Mouse (Mus musculus): Measurements from ENCODE around the gene Slc16a2. TPM values are rescaled to one million over a fixed set of nuclear protein-coding genes. Genes with fewer than 3 reads are reported as not detected.

Slc16a2 gene
- polyA plus RNA-seq, 1 experiment, result 172 TPM

DNA sequence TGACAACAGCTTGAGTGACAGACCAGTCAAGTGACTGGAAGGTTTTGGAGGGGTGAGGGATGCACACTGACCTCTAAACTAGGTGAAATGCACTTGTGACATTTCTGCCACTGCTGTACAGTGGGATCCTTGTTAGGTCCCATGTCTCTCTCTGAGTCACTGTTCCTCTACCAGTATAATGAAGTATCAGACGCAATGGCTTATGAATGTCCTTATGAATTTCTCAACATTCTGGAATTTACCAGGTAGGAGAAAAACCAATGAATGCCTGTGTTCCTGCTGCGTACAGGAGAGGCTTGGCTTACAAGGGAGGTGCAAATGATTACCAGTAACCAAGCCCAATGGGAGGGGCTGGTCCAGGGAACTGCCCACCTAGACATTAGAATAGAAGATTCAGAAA is 30.5 kb downstream of the Slc16a2 start:
- H3K36me3 ChIP-seq (ENCODE audit: control insufficient read depth, insufficient read depth, low read length), result no peaks in the 10 kb centered on the region

DNA sequence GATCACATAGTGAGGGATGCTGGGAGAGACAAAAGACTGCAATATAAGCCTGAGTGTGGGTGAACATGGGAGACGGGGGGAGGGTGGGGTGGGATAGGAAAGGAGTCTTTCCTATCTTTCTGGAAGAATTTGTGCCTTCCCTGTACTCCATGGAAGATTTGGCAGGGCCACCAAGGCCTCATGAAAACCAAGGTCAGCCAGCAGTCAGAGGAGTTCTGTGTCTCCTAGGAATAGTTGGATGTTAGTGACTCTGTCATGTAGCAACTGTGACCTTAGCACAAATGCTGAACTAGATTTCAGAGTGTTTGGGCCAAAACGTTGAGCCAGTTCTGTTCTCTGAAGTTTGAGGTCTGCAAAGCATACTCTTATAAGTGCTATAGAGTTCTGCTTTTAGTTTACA is 36.1 kb downstream of the Slc16a2 start:
- Histone ChIP-seq H3K27me3 (replicated peaks; ENCODE audit: control insufficient read depth, insufficient read depth, low read length) (no peaks in the 10 kb centered on the region), H3K4me1 (ENCODE audit: control insufficient read depth, insufficient read depth, low read length) (no peaks in the 10 kb centered on the region), H3K36me3 (ENCODE audit: control insufficient read depth, insufficient read depth, low read length) (no peaks in the 10 kb centered on the region), H3K27ac (ENCODE audit: insufficient read depth, low read depth, low read length) (no peak overlapping the region), H3K4me3 (ENCODE audit: insufficient read depth, low read depth, low read length) (no peak overlapping the region)
- 58% methylated on average over 2 of the region's 2 CpGs for WGBS
- no peak for DNase-seq
- TF ChIP-seq CTCF (conservative IDR thresholded peaks at IDR 0.05; ENCODE audit: insufficient read depth, insufficient read length, low read depth, low read length) (no peak), POLR2A (IDR thresholded peaks at IDR 0.05; ENCODE audit: low read depth, low read length) (no peak)

More for the DNA sequence above, 30.5 kb downstream of the Slc16a2 start:
- no peaks in the 10 kb centered on the region for H3K27me3 ChIP-seq (replicated peaks; ENCODE audit: control insufficient read depth, insufficient read depth, low read length)
- WGBS, result 83% methylated on average over 2 of the region's 2 CpGs
- no peak overlapping the region for H3K27ac ChIP-seq (ENCODE audit: insufficient read depth, low read depth, low read length)
- H3K4me1 ChIP-seq (ENCODE audit: control insufficient read depth, insufficient read depth, low read length), result no peaks in the 10 kb centered on the region
- H3K4me3 ChIP-seq (ENCODE audit: insufficient read depth, low read depth, low read length), result no peak overlapping the region
- TF ChIP-seq CTCF (conservative IDR thresholded peaks at IDR 0.05; ENCODE audit: insufficient read depth, insufficient read length, low read depth, low read length) (no peak), POLR2A (IDR thresholded peaks at IDR 0.05; ENCODE audit: low read depth, low read length) (no peak)
- DNase-seq, result no peak

GRCm38 (mm10) chrX:103776412-103776811 is 45.4 kb downstream of the Slc16a2 start:
- H3K36me3 ChIP-seq (ENCODE audit: control insufficient read depth, insufficient read depth, low read length), result no peaks in the 10 kb centered on the region
- no peaks in the 10 kb centered on the region for H3K4me1 ChIP-seq (ENCODE audit: control insufficient read depth, insufficient read depth, low read length)
- H3K27ac ChIP-seq (ENCODE audit: insufficient read depth, low read depth, low read length), result no peak overlapping the region
- H3K4me3 ChIP-seq (ENCODE audit: insufficient read depth, low read depth, low read length), result no peak overlapping the region
- no peak for TF ChIP-seq POLR2A (IDR thresholded peaks at IDR 0.05; ENCODE audit: low read depth, low read length)
- TF ChIP-seq CTCF (conservative IDR thresholded peaks at IDR 0.05; ENCODE audit: insufficient read depth, insufficient read length, low read depth, low read length), result no peak
- no peak for DNase-seq
- H3K27me3 ChIP-seq (replicated peaks; ENCODE audit: control insufficient read depth, insufficient read depth, low read length), result no peaks in the 10 kb centered on the region

GRCm38 (mm10) chrX:103746197-103746596 is 75.6 kb downstream of the Slc16a2 start:
- H3K27ac ChIP-seq (ENCODE audit: insufficient read depth, low read depth, low read length), result no peak overlapping the region
- no peak for DNase-seq
- no peaks in the 10 kb centered on the region for H3K36me3 ChIP-seq (ENCODE audit: control insufficient read depth, insufficient read depth, low read length)
- no peak overlapping the region for H3K4me3 ChIP-seq (ENCODE audit: insufficient read depth, low read depth, low read length)
- TF ChIP-seq POLR2A (IDR thresholded peaks at IDR 0.05; ENCODE audit: low read depth, low read length) (no peak), CTCF (conservative IDR thresholded peaks at IDR 0.05; ENCODE audit: insufficient read depth, insufficient read length, low read depth, low read length) (no peak)
- WGBS, result 81% methylated on average over 1 of the region's 1 CpGs
- H3K4me1 ChIP-seq (ENCODE audit: control insufficient read depth, insufficient read depth, low read length), result 0 out of 2 replicates have a peak, but pooled peaks cover 6% of the 10 kb centered on the region
- H3K27me3 ChIP-seq (replicated peaks; ENCODE audit: control insufficient read depth, insufficient read depth, low read length), result no peaks in the 10 kb centered on the region

DNA sequence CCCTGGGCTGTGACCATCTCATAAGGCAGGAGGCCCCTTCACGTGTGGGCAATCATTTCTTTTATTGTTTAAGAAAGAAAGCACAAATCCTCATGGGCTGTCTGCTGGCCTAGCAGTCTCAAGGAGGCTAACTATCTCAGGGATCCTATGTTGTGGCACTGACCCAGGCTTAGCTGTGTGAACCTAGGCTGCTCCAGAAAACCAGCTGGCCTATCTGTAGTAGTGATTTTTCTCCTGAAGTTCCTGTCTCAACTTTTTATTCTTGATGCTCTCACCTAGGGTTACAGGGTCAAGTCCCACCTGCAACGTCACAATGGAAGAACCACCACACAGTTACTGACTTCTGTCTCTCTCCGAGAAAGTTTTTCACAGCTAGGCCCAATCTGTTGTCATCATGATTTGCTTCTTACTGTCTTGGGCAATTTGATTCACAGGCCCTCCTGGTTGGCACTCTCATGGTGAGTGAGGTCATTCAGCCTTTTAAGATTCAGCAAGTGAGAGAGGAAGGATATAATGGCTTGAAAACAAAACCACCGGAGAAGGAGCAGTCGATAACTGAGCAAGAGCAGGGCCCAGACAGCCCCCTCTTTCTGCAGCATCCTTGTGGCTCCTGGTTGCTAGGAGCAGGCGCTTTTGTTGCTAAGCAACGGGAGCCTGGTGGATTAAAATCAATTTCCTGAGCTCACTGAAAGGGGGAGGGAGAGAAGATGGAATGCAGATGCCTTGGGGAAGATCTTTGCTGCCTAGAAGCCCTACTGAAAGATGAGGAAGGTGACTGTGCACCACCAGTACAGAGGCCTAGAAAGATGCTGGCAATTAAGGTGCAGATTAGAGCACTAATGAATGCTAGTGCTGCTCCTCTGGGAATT is 77.4 kb downstream of the Slc16a2 start:
- DNase-seq, result no peak
- H3K4me3 ChIP-seq (ENCODE audit: insufficient read depth, low read depth, low read length), result no peak overlapping the region
- H3K27ac ChIP-seq (ENCODE audit: insufficient read depth, low read depth, low read length), result no peak overlapping the region
- 0 out of 2 replicates have a peak, but pooled peaks cover 6% of the 10 kb centered on the region for H3K4me1 ChIP-seq (ENCODE audit: control insufficient read depth, insufficient read depth, low read length)
- H3K36me3 ChIP-seq (ENCODE audit: control insufficient read depth, insufficient read depth, low read length), result no peaks in the 10 kb centered on the region
- 81% methylated on average over 7 of the region's 7 CpGs for whole genome bisulfite sequencing
- no peaks in the 10 kb centered on the region for H3K27me3 ChIP-seq (replicated peaks; ENCODE audit: control insufficient read depth, insufficient read depth, low read length)
- TF ChIP-seq CTCF (conservative IDR thresholded peaks at IDR 0.05; ENCODE audit: insufficient read depth, insufficient read length, low read depth, low read length), result no peak
- no peak for TF ChIP-seq POLR2A (IDR thresholded peaks at IDR 0.05; ENCODE audit: low read depth, low read length)

DNA sequence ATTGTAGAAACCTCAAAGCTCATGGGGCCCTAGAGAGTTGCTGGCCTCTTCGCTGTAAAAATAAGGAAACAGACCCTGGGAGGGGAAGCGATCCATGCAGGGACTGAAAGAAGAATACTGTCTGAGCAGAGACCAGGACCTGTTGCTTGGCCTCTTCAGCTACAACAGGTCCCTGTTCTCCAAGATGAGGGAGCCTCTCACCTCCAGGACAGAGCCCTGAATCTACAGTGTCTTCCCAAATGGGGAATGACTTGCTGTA is 79.8 kb downstream of the Slc16a2 start:
- DNase-seq, result no peak
- Histone ChIP-seq H3K4me3 (ENCODE audit: insufficient read depth, low read depth, low read length) (no peak overlapping the region), H3K4me1 (ENCODE audit: control insufficient read depth, insufficient read depth, low read length) (peaks cover 13% of the 10 kb centered on the region; the same call in 1 of the 2 replicates), H3K36me3 (ENCODE audit: control insufficient read depth, insufficient read depth, low read length) (no peaks in the 10 kb centered on the region), H3K27ac (ENCODE audit: insufficient read depth, low read depth, low read length) (peak overlapping the region; percentile 9; the same call in 1 of the 2 replicates), H3K27me3 (replicated peaks; ENCODE audit: control insufficient read depth, insufficient read depth, low read length) (no peaks in the 10 kb centered on the region)
- TF ChIP-seq CTCF (conservative IDR thresholded peaks at IDR 0.05; ENCODE audit: insufficient read depth, insufficient read length, low read depth, low read length) (no peak), POLR2A (IDR thresholded peaks at IDR 0.05; ENCODE audit: low read depth, low read length) (no peak)
- WGBS, result 27% methylated on average over 2 of the region's 2 CpGs

DNA sequence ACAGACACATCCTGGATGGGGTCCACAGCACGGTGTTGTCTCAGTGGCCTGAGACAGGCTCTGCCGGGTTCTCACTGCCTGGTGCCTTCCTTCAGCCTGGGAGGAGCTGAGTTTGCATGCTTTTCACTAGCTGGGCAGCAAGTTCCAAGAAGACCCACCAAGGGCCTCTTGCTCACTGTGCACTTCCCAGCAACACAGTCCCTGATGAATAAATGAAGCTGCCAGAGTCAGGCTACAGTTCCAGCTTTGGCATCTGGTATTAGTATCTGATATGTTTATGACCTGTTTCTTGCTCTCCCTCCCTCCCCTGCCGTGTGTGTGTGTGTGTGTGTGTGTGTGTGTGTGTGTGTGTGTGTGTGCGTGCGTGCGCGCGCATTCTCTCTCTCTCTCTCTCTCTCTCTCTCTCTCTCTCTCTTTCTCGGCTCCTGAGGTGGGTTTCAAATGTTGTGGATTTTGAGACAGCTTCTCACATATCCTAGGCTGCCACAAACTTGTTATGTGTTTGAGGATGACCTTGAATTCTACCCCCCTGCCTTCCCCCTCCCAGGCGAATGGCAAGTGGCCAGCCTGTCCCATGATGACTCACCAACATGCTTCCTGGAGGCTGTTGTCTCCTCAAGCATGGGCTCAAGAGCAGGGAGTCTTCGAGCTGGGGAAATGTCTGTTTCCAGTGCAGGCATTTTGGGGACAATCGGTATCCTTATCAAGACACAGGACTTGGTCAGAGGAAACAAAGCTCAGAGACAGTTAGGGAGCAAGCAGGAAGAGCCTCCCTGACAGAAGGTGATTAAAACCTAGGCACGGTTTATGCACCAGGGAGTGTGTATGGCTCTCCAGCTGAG is 80.3 kb downstream of the Slc16a2 start:
- no peaks in the 10 kb centered on the region for H3K36me3 ChIP-seq (ENCODE audit: control insufficient read depth, insufficient read depth, low read length)
- no peaks in the 10 kb centered on the region for H3K27me3 ChIP-seq (replicated peaks; ENCODE audit: control insufficient read depth, insufficient read depth, low read length)
- DNase-seq, result peak; percentile 56
- WGBS, result 21% methylated on average over 6 of the region's 13 CpGs
- no peak for TF ChIP-seq CTCF (conservative IDR thresholded peaks at IDR 0.05; ENCODE audit: insufficient read depth, insufficient read length, low read depth, low read length)
- TF ChIP-seq POLR2A (IDR thresholded peaks at IDR 0.05; ENCODE audit: low read depth, low read length), result no peak
- peaks cover 13% of the 10 kb centered on the region; the same call in 1 of the 2 replicates for H3K4me1 ChIP-seq (ENCODE audit: control insufficient read depth, insufficient read depth, low read length)
- H3K27ac ChIP-seq (ENCODE audit: insufficient read depth, low read depth, low read length), result peak overlapping the region; percentile 9; the same call in 1 of the 2 replicates
- H3K4me3 ChIP-seq (ENCODE audit: insufficient read depth, low read depth, low read length), result no peak overlapping the region
